Mouse (Mus musculus): ENCODE measurements around the gene Stk17b.

DNA sequence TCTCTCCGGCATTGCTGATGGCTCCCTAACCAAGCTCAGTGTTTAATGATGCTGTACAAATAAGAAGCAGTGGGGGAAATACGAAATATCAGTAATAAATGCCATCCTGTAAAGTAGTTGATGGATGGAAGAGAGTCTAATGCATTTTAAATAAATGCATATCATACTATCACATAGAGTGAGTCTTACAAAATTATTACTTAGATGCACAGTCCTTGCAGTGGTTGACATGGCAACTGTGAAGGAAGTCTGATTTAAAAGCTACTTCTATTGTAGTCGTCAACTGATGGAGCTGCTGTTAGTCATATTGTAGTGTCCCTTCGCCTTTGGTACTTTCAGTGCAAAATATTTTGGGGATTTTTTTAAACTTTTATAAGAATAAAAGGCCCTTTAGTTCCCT lies 26.9 kb upstream of the Stk17b start:
- TF ChIP-seq POLR2A (IDR thresholded peaks at IDR 0.05; ENCODE audit: borderline replicate concordance, insufficient read depth, low read length) (no peak), CTCF (IDR thresholded peaks at IDR 0.05; ENCODE audit: borderline replicate concordance, insufficient read depth, low read depth, low read length) (no peak)

All from cerebellum, adult 2 months (tissue).